Mouse (Mus musculus): ENCODE measurements around the gene Ppp1r27. TPM values are rescaled to one million over a fixed set of nuclear protein-coding genes. Genes with fewer than 3 reads are reported as not detected.
A peak's percentile ranks its signal among the peaks of the same experiment; 100 is the strongest.

Gene Ppp1r27
- total RNA-seq, 1 experiment, result not detected

GRCm38 (mm10) chr11:120573585-120574277 is 22.8 kb upstream of the Ppp1r27 start:
- H3K4me1 ChIP-seq (ENCODE audit: control insufficient read depth in 2 of 2, insufficient read depth in 2 of 2, low read length in 2 of 2, poor library complexity in 1 of 2), result peaks cover 1 to 12% of the 10 kb centered on the region in 2 experiments; a peak in 2 of 4 replicates
- H3K9ac ChIP-seq (ENCODE audit: insufficient read depth, low read depth, low read length, poor library complexity, severe bottlenecking), result peak overlapping the region; percentile 93
- in situ Hi-C loops (cut with MboI; ENCODE audit: low sequenced_read_pairs in 2 of 2, unreplicated experiment in 2 of 2), result no loop called here
- no peak for DNase-seq (ENCODE audit: low read depth, low spot score)
- peak overlapping the region; percentile 87 for H3K27ac ChIP-seq (ENCODE audit: insufficient read depth, low read depth, low read length, poor library complexity, severe bottlenecking)
- peaks cover 31% of the 10 kb centered on the region for H3K36me3 ChIP-seq (ENCODE audit: control insufficient read depth, insufficient read depth, low read length, poor library complexity, severe bottlenecking)
- H3K4me3 ChIP-seq (ENCODE audit: insufficient read depth in 1 of 2, low read depth in 1 of 2, low read length in 2 of 2, poor library complexity in 1 of 2, severe bottlenecking in 1 of 2), result peak overlapping the region; percentile 76 to 85
- TF ChIP-seq ZC3H11A (IDR thresholded peaks at IDR 0.05; ENCODE audit: borderline replicate concordance, low read depth, low read length), result no peak
- no peak for TF ChIP-seq HCFC1 (IDR thresholded peaks at IDR 0.05; ENCODE audit: borderline replicate concordance, insufficient read depth, low read length)
- no peak for TF ChIP-seq ZNF384 (IDR thresholded peaks at IDR 0.05; ENCODE audit: low read depth, low read length)
- TF ChIP-seq CHD2 (IDR thresholded peaks at IDR 0.05; ENCODE audit: low read depth, low read length), result no peak
- no peak for TF ChIP-seq MAFK (IDR thresholded peaks at IDR 0.05; ENCODE audit: insufficient read depth, low read depth, low read length)
- no peaks in the 10 kb centered on the region for H3K9me3 ChIP-seq (ENCODE audit: control insufficient read depth, insufficient read depth, low read depth, low read length)

- Histone ChIP-seq H3K27ac (ENCODE audit: insufficient read depth, low read depth, low read length, poor library complexity, severe bottlenecking) (peak within 1 kb of the TSS; percentile 87), H3K9ac (ENCODE audit: insufficient read depth, low read depth, low read length, poor library complexity, severe bottlenecking) (peak within 1 kb of the TSS; percentile 93), H3K9me3 (ENCODE audit: control insufficient read depth, insufficient read depth, low read depth, low read length) (no peaks in the 10 kb centered on the region), H3K36me3 (ENCODE audit: control insufficient read depth, insufficient read depth, low read length, poor library complexity, severe bottlenecking) (peaks cover 31% of the 10 kb centered on the region), H3K4me1 (ENCODE audit: control insufficient read depth in 2 of 2, insufficient read depth in 2 of 2, low read length in 2 of 2, poor library complexity in 1 of 2) (peaks cover 1 to 6% of the 10 kb centered on the region in 2 experiments; a peak in 2 of 4 replicates), H3K4me3 (ENCODE audit: insufficient read depth in 1 of 2, low read depth in 1 of 2, low read length in 2 of 2, poor library complexity in 1 of 2, severe bottlenecking in 1 of 2) (peak within 1 kb of the TSS; percentile 76 to 85)
- in situ Hi-C loops (cut with MboI; ENCODE audit: low sequenced_read_pairs in 2 of 2, unreplicated experiment in 2 of 2), result no loop called here
- TF ChIP-seq ZC3H11A (IDR thresholded peaks at IDR 0.05; ENCODE audit: borderline replicate concordance, low read depth, low read length) (no peak), CHD2 (IDR thresholded peaks at IDR 0.05; ENCODE audit: low read depth, low read length) (peak; percentile 60), HCFC1 (IDR thresholded peaks at IDR 0.05; ENCODE audit: borderline replicate concordance, insufficient read depth, low read length) (0 out of 2 replicates have a peak, but pooled peaks have one; percentile 40)
- DNase-seq (ENCODE audit: low read depth, low spot score), result peak; percentile 98
These were observed 22.0 kb upstream of the Ppp1r27 start, which contains the start of gene P4hb for GRCm38 (mm10) chr11:120572752-120573584. P4hb (minus strand) TSS chr11:120573253.

- TF ChIP-seq CHD2 (IDR thresholded peaks at IDR 0.05; ENCODE audit: low read depth, low read length) (no peak), ZNF384 (IDR thresholded peaks at IDR 0.05; ENCODE audit: low read depth, low read length) (no peak), ZC3H11A (IDR thresholded peaks at IDR 0.05; ENCODE audit: borderline replicate concordance, low read depth, low read length) (no peak), HCFC1 (IDR thresholded peaks at IDR 0.05; ENCODE audit: borderline replicate concordance, insufficient read depth, low read length) (no peak), MAFK (IDR thresholded peaks at IDR 0.05; ENCODE audit: insufficient read depth, low read depth, low read length) (no peak)
- Histone ChIP-seq H3K9ac (ENCODE audit: insufficient read depth, low read depth, low read length, poor library complexity, severe bottlenecking) (peak overlapping the region; percentile 87), H3K4me1 (ENCODE audit: control insufficient read depth in 2 of 2, insufficient read depth in 2 of 2, low read length in 2 of 2, poor library complexity in 1 of 2) (peaks cover 1 to 5% of the 10 kb centered on the region in 2 experiments; a peak in 2 of 4 replicates), H3K9me3 (ENCODE audit: control insufficient read depth, insufficient read depth, low read depth, low read length) (no peaks in the 10 kb centered on the region), H3K27ac (ENCODE audit: insufficient read depth, low read depth, low read length, poor library complexity, severe bottlenecking) (peak overlapping the region; percentile 55; the same call in 1 of the 2 replicates), H3K36me3 (ENCODE audit: control insufficient read depth, insufficient read depth, low read length, poor library complexity, severe bottlenecking) (peaks cover 31% of the 10 kb centered on the region), H3K4me3 (ENCODE audit: insufficient read depth in 1 of 2, low read depth in 1 of 2, low read length in 2 of 2, poor library complexity in 1 of 2, severe bottlenecking in 1 of 2) (peak overlapping the region; percentile 76 to 85)
- in situ Hi-C loops (cut with MboI; ENCODE audit: low sequenced_read_pairs in 2 of 2, unreplicated experiment in 2 of 2), result no loop called here
- no peak for DNase-seq (ENCODE audit: low read depth, low spot score)
These were observed 21.5 kb upstream of the Ppp1r27 start for GRCm38 (mm10) chr11:120572417-120572751.

GRCm38 (mm10) chr11:120571754-120572416 is 21.0 kb upstream of the Ppp1r27 start:
- H3K9ac ChIP-seq (ENCODE audit: insufficient read depth, low read depth, low read length, poor library complexity, severe bottlenecking), result peak overlapping the region; percentile 87
- TF ChIP-seq CHD2 (IDR thresholded peaks at IDR 0.05; ENCODE audit: low read depth, low read length) (no peak), ZNF384 (IDR thresholded peaks at IDR 0.05; ENCODE audit: low read depth, low read length) (no peak), HCFC1 (IDR thresholded peaks at IDR 0.05; ENCODE audit: borderline replicate concordance, insufficient read depth, low read length) (no peak), MAFK (IDR thresholded peaks at IDR 0.05; ENCODE audit: insufficient read depth, low read depth, low read length) (no peak), ZC3H11A (IDR thresholded peaks at IDR 0.05; ENCODE audit: borderline replicate concordance, low read depth, low read length) (no peak)
- no peaks in the 10 kb centered on the region for H3K9me3 ChIP-seq (ENCODE audit: control insufficient read depth, insufficient read depth, low read depth, low read length)
- peak overlapping the region; percentile 76 to 85 for H3K4me3 ChIP-seq (ENCODE audit: insufficient read depth in 1 of 2, low read depth in 1 of 2, low read length in 2 of 2, poor library complexity in 1 of 2, severe bottlenecking in 1 of 2)
- H3K27ac ChIP-seq (ENCODE audit: insufficient read depth, low read depth, low read length, poor library complexity, severe bottlenecking), result no peak overlapping the region
- peaks cover 1 to 5% of the 10 kb centered on the region in 2 experiments; a peak in 2 of 4 replicates for H3K4me1 ChIP-seq (ENCODE audit: control insufficient read depth in 2 of 2, insufficient read depth in 2 of 2, low read length in 2 of 2, poor library complexity in 1 of 2)
- peaks cover 34% of the 10 kb centered on the region for H3K36me3 ChIP-seq (ENCODE audit: control insufficient read depth, insufficient read depth, low read length, poor library complexity, severe bottlenecking)
- in situ Hi-C loops (cut with MboI; ENCODE audit: low sequenced_read_pairs in 2 of 2, unreplicated experiment in 2 of 2), result no loop called here
- DNase-seq (ENCODE audit: low read depth, low spot score), result no peak
